Comparison of ENCODE assay signal across 15 mouse cellular contexts in genomic region chr1:153776257-153776656, GRCm38 (mm10). TPM values are rescaled to one million over a fixed set of nuclear protein-coding genes. Genes with fewer than 3 reads are reported as not detected.
"Had no signal": no experiment of that assay in that cellular context is flagged by ENCODE, and none has a peak within 500 bp of the region (broad histone marks: within the 10 kb centered on the region; RNA-seq: fewer than 3 reads in every experiment).

No protein-coding gene starts in this region.

- H3K27ac ChIP-seq: kidney, embryonic 15.5 days; limb, embryonic 13.5 days; liver, embryonic 14.5 days; midbrain, embryonic 13.5 days; neural tube, embryonic 15.5 days; stomach, postnatal 0 days had no signal

- H3K36me3 ChIP-seq: kidney, embryonic 15.5 days; limb, embryonic 13.5 days; midbrain, embryonic 13.5 days; neural tube, embryonic 15.5 days had no signal

- ATAC-seq: midbrain, embryonic 13.5 days had no signal

- H3K4me1 ChIP-seq: kidney, embryonic 15.5 days; limb, embryonic 13.5 days; midbrain, embryonic 13.5 days; neural tube, embryonic 15.5 days had no signal

- H3K9me3 ChIP-seq: kidney, embryonic 15.5 days; limb, embryonic 13.5 days; midbrain, embryonic 13.5 days; neural tube, embryonic 15.5 days had no signal

- H3K9ac ChIP-seq: kidney, embryonic 15.5 days; limb, embryonic 13.5 days; liver, embryonic 14.5 days; midbrain, embryonic 13.5 days; neural tube, embryonic 15.5 days had no signal

- H3K4me2 ChIP-seq: kidney, embryonic 15.5 days; limb, embryonic 13.5 days; midbrain, embryonic 13.5 days; neural tube, embryonic 15.5 days had no signal

- H3K4me3 ChIP-seq: kidney, embryonic 15.5 days; limb, embryonic 13.5 days; midbrain, embryonic 13.5 days; myocyte; neural tube, embryonic 15.5 days had no signal

- H3K27me3 ChIP-seq: kidney, embryonic 15.5 days; limb, embryonic 13.5 days; midbrain, embryonic 13.5 days; neural tube, embryonic 15.5 days had no signal

- DNase-seq: kidney, adult 18-20 months; kidney, postnatal 14 days; left cerebral cortex, postnatal 4 days; lung, adult 18-20 months; lung, postnatal 36 days; thymus, adult 18-20 months; thymus, postnatal 14 days had no signal

RNA-seq across cellular contexts. Expression of gene Rgs16, which starts 36.1 kb away (rescaled TPM):
- total RNA-seq: megakaryocyte progenitor cell, adult 5-6 weeks had no signal
